Mouse (Mus musculus) heart, adult 2 months (tissue): ENCODE results near the gene Triml1.

ENCODE experiments used
- CTCF ChIP-seq: fragments of 200-600 bp; IDR thresholded peaks from 2 replicates; pipeline ENCODE4 v1.8.1; 2022; ENCODE audit warnings: antibody characterized with exemption, mild to moderate bottlenecking, moderate library complexity
- EP300 ChIP-seq: fragments of 200-500 bp; IDR thresholded peaks from 2 replicates; pipeline ENCODE4 v1.6.1; 2011; ENCODE audit warnings: low read depth, low read length, control low read depth; ENCODE audit not compliant: insufficient read depth
- POLR2A ChIP-seq: fragments of 200-500 bp; IDR thresholded peaks from 2 replicates; pipeline ENCODE4 v1.6.1; 2011; ENCODE audit warnings: mild to moderate bottlenecking, low read depth, low read length, control low read depth; ENCODE audit not compliant: insufficient read depth

DNA sequence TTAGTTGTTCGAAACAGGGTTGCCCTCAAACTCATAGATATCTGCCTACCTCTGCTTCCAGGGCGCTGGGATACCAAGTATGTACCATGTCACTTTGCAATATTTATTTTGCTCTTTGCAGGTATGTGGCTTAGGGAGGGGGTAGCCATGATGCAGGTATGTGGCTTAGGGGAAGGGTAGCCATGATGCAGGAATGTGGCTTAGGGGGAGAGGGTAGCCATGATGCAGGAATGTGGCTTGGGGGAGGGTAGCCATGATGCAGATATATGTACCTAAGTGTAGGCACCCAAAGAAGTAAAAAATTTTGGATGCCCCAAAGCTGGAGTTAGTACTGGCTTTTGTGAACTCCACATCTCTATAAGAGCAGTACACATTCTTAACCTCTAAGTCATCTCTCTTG lies 41.0 kb upstream of the Triml1 start:
- TF ChIP-seq EP300 (no peak), POLR2A (no peak), CTCF (no peak)
